Mouse (Mus musculus): ENCODE measurements around the gene Maml2. TPM values are rescaled to one million over a fixed set of nuclear protein-coding genes. Genes with fewer than 3 reads are reported as not detected.

Maml2 gene
- polyA plus RNA-seq, 1 experiment from 2014 or later, result 12.5 TPM

DNA sequence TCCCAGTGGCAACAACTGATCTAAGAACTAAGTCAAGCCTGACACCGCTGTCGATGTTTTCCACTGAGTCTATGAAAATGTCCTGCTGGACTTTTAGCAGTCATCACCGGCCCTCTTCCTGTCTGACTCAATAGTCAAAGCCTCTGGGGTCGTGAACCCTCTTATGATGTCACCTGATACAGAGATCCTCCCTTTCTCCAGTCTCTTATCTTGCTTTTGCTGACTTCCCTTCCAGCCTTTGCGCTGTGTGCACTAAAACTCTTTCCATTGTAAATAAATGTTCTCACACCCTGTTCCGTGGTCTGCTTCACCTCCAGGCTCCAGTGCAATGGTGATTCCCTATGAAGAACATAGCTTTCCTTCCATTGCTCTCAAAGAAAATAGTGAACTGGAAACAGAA is 132.5 kb downstream of the Maml2 start:
- Histone ChIP-seq H3K27ac (no peak overlapping the region), H3K4me1 (replicated peaks) (peaks cover 43% of the 10 kb centered on the region), H3K9ac (replicated peaks) (no peak overlapping the region), H3K36me3 (no peaks in the 10 kb centered on the region), H3K9me3 (no peaks in the 10 kb centered on the region), H3K4me2 (no peak overlapping the region), H3K27me3 (no peaks in the 10 kb centered on the region), H3K4me3 (replicated peaks) (no peak overlapping the region)
- no peak for ATAC-seq (ENCODE audit: insufficient number of reproducible peaks, insufficient read depth, low FRiP score, low TSS enrichment, low read depth)
- WGBS, result 79% methylated on average over 6 of the region's 6 CpGs

DNA sequence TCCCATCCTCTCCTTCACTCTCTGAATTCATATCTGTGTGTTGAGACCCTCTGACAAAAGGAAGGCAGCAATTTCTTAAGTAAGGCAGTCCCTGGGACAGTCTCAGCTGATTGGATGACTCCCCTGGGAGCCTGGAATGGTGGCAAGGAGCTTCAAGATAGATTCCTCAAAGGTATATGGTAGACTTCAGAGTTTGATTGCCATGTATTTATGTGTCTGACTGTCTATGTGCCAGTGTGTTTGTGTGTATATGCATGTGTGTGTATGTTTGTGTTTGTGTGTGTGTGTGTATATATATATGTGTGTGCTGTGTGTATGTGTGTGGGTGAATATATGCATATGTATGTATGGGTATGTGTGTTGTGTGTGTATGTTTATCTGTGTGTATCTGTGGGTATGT is 133.0 kb downstream of the Maml2 start:
- H3K4me1 ChIP-seq (replicated peaks), result peaks cover 42% of the 10 kb centered on the region
- no peak overlapping the region for H3K27ac ChIP-seq
- H3K36me3 ChIP-seq, result no peaks in the 10 kb centered on the region
- H3K4me3 ChIP-seq (replicated peaks), result no peak overlapping the region
- no peaks in the 10 kb centered on the region for H3K27me3 ChIP-seq
- H3K9ac ChIP-seq (replicated peaks), result no peak overlapping the region
- no peaks in the 10 kb centered on the region for H3K9me3 ChIP-seq
- no peak for ATAC-seq (ENCODE audit: insufficient number of reproducible peaks, insufficient read depth, low FRiP score, low TSS enrichment, low read depth)
- no peak overlapping the region for H3K4me2 ChIP-seq

DNA sequence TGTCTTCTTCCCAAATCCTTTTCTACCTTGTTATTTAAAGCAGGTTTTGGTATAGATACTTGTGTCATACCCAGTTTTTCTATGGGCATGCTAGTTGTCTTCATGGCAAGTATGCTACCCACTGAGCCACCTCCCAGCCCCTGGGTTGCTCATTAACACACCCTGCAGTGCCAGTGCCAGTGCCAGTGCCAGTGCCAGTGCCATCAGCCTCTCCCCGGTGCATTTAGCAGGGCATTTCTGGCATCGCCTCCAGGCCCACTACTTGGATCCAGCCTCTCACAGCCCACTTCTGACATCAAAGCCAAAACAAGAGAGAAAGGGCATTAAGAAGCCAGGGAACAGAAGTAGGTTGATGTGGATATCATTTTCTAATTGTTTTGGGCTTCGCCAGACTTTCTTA is 133.9 kb downstream of the Maml2 start:
- H3K4me2 ChIP-seq, result no peak overlapping the region
- H3K36me3 ChIP-seq, result no peaks in the 10 kb centered on the region
- WGBS, result 88% methylated on average over 3 of the region's 3 CpGs
- H3K9ac ChIP-seq (replicated peaks), result no peak overlapping the region
- no peak overlapping the region for H3K27ac ChIP-seq
- peaks cover 39% of the 10 kb centered on the region for H3K4me1 ChIP-seq (replicated peaks)
- H3K9me3 ChIP-seq, result no peaks in the 10 kb centered on the region
- H3K4me3 ChIP-seq (replicated peaks), result no peak overlapping the region
- no peak for ATAC-seq (ENCODE audit: insufficient number of reproducible peaks, insufficient read depth, low FRiP score, low TSS enrichment, low read depth)
- H3K27me3 ChIP-seq, result no peaks in the 10 kb centered on the region

DNA sequence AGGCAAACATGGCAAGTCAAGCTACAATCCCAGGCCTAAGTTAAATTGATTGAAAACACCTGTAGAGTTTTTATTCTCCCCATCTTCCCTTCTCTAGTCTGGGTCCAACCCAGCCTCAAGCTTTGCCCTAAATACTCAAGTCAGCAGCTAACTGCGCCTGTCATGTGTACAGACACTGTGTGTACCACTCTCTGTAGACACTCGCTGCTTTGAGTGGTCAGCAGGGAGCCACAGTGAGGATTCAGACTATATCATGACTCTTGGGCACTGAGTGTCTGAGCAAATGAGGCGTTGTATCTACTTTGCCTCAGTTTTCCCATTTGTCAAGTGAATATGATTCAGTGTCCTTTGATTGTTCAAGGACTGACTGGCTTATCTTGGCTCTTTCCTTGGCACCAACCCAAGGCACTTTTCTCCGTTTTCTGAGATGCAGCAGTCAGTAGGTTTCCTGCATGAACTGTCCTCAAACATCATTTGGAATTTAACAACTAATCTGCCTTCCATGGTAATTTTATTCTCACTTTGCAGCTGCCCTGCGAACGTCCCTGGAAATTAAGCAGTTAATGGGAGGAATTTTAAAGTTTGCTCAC is 135.8 kb downstream of the Maml2 start:
- ATAC-seq (ENCODE audit: insufficient number of reproducible peaks, insufficient read depth, low FRiP score, low TSS enrichment, low read depth), result no peak
- H3K4me1 ChIP-seq (replicated peaks), result peaks cover 32% of the 10 kb centered on the region
- H3K9me3 ChIP-seq, result no peaks in the 10 kb centered on the region
- no peak overlapping the region for H3K4me2 ChIP-seq
- H3K9ac ChIP-seq (replicated peaks), result no peak overlapping the region
- H3K36me3 ChIP-seq, result no peaks in the 10 kb centered on the region
- WGBS, result 83% methylated on average over 6 of the region's 6 CpGs
- H3K27me3 ChIP-seq, result no peaks in the 10 kb centered on the region
- H3K4me3 ChIP-seq (replicated peaks), result no peak overlapping the region
- H3K27ac ChIP-seq, result no peak overlapping the region

DNA sequence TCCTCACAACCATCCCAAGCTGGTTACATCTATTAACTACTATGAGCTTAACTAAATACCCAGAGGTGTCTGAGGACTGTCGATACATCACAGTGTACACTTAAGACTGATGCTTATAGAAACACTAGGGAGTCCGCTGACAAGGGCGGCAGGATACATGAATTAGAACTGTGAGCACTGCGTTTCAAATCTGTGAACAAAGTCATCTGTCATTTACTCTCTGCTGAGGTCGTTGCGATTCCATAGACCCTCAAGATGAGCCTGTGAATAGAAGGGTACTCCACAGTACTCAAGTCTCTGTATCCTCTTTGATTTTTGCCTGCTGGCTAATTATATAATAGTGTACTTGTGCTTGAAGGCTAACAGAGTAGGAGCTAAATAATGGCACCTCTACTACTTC is 143.2 kb downstream of the Maml2 start:
- no peaks in the 10 kb centered on the region for H3K9me3 ChIP-seq
- 89% methylated on average over 6 of the region's 6 CpGs for WGBS
- no peak overlapping the region for H3K9ac ChIP-seq (replicated peaks)
- no peaks in the 10 kb centered on the region for H3K27me3 ChIP-seq
- no peaks in the 10 kb centered on the region for H3K36me3 ChIP-seq
- H3K4me3 ChIP-seq (replicated peaks), result no peak overlapping the region
- H3K27ac ChIP-seq, result no peak overlapping the region
- peaks cover 5% of the 10 kb centered on the region for H3K4me1 ChIP-seq (replicated peaks)
- ATAC-seq (ENCODE audit: insufficient number of reproducible peaks, insufficient read depth, low FRiP score, low TSS enrichment, low read depth), result no peak
- no peak overlapping the region for H3K4me2 ChIP-seq

DNA sequence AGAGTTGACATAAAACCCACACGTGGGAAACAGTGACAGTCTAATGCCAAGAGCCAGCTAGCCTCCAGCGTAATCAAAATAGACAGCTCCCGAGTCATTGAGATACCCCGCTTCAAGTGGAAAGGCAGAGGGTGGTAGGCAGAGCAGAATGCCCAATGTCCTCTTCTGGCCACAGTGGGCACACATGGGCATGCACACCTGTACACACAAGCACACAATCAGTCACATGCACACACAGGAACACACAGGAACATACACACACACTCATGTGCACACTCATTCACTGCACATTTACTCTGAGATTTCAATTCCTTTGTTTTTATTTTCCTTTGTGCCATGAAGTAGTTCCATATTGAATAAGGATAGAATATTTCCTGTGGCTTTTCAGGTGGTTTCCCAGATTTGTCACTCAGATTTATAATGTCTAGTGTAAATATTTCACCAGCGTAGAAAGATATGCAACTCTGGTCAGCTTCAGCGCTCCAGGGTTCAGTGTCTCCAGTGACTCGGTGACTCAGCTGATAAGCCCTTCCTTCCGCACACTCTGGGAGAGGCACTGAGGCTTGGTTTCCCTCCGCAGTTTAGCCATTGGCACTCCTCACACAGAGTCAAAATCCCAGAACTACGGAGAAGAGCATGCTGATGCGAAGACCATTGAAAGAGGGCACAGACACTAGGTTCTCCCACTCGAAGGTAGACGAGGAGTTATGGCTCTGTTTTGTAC is 144.4 kb downstream of the Maml2 start:
- H3K4me2 ChIP-seq, result no peak overlapping the region
- no peak overlapping the region for H3K9ac ChIP-seq (replicated peaks)
- no peaks in the 10 kb centered on the region for H3K36me3 ChIP-seq
- H3K27ac ChIP-seq, result no peak overlapping the region
- ATAC-seq (ENCODE audit: insufficient number of reproducible peaks, insufficient read depth, low FRiP score, low TSS enrichment, low read depth), result no peak
- 87% methylated on average over 13 of the region's 13 CpGs for WGBS
- no peaks in the 10 kb centered on the region for H3K9me3 ChIP-seq
- H3K4me1 ChIP-seq (replicated peaks), result no peaks in the 10 kb centered on the region
- H3K4me3 ChIP-seq (replicated peaks), result no peak overlapping the region
- H3K27me3 ChIP-seq, result no peaks in the 10 kb centered on the region

DNA sequence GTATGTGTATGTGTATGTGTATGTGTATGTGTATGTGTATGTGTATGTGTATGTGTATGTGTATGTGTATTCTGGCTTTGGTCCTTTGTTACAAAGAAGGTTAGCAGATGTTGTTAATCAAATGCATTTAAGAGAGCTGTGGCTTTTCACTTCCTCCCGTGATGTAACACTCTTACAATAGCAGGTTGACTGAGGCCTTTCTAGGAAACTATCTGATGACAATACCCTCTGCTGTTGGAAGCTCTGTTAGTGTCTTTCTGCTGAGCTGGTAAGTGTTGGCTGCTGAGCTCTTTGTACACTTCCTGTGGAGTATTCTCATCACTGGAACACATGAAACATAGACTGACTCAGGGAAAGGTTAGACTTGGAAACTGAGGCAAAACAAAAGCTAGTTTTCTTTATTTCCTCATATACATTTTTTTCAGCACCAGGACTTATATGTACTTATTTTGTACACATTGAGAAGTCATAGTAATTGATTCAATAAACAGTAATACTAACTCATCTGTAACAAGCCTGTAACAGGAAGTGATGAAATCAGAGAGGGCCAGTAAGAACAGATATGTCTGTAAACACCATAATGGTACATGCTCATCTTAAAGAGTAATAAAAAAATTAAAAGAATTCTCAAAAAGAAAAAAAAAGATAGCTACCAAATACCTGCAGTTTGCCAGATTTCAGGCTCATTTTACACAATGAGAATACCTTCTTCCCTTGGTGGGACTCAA is 145.9 kb downstream of the Maml2 start:
- Histone ChIP-seq H3K4me2 (no peak overlapping the region), H3K4me3 (replicated peaks) (no peak overlapping the region), H3K4me1 (replicated peaks) (peaks cover 3% of the 10 kb centered on the region; the same call in 1 of the 2 replicates), H3K9ac (replicated peaks) (no peak overlapping the region), H3K9me3 (no peaks in the 10 kb centered on the region), H3K27me3 (no peaks in the 10 kb centered on the region), H3K36me3 (no peaks in the 10 kb centered on the region), H3K27ac (no peak overlapping the region)
- 42% methylated on average over 1 of the region's 1 CpGs for WGBS
- no peak for ATAC-seq (ENCODE audit: insufficient number of reproducible peaks, insufficient read depth, low FRiP score, low TSS enrichment, low read depth)

DNA sequence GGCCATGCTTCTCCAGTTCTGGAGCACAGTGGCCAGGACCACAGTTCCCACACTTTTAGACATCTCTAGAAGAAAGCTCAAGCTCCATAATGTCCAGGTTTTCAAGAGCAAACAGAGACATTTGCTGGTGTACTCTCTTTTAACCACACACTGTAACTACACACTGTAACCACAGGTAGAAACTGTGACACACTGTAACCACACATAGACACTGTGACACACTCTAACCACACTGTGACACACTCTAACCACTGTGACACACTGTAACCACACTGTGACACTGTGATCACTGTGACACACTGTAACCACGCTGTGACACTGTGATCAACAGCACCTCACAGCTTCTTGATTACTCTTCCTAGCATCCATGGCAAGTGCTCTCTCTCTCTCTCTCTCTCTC is 148.5 kb downstream of the Maml2 start:
- no peaks in the 10 kb centered on the region for H3K36me3 ChIP-seq
- H3K27me3 ChIP-seq, result no peaks in the 10 kb centered on the region
- no peak for ATAC-seq (ENCODE audit: insufficient number of reproducible peaks, insufficient read depth, low FRiP score, low TSS enrichment, low read depth)
- 80% methylated on average over 1 of the region's 1 CpGs for WGBS
- H3K9me3 ChIP-seq, result no peaks in the 10 kb centered on the region
- peaks cover 10% of the 10 kb centered on the region; the same call in 1 of the 2 replicates for H3K4me1 ChIP-seq (replicated peaks)
- H3K27ac ChIP-seq, result no peak overlapping the region
- H3K9ac ChIP-seq (replicated peaks), result no peak overlapping the region
- H3K4me2 ChIP-seq, result no peak overlapping the region
- no peak overlapping the region for H3K4me3 ChIP-seq (replicated peaks)

DNA sequence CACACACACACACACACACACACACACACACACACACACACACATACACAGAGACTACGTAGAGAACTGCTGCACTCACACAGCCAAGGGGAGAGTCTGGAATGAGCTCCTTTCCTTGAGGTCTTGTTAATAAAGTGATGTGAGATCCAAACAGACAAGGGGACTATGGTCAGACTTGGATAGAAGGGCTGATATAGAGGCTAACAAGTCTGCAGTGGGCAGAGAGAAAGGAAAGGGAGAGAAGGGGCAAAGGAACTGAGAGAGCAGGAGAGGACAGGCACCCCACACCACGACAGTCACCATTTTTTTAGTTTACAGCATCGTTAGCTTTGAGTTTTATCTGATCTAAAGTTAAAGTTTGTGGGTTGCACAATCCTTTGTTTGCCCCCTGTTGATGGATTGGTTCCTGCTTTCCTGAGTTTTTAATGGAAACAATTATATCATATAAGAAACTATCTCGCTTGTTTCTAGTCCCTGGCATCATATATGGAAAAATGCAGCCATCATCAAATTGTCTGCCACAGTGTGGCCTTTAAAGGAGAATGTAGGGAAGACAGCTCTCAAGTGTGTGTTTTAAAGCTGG is 149.0 kb downstream of the Maml2 start, which contains the start of gene Gm17571:
Gm17571 (minus strand) TSS at position 51 of the 583 bp plus-strand sequence.
- peaks cover 10% of the 10 kb centered on the region; the same call in 1 of the 2 replicates for H3K4me1 ChIP-seq (replicated peaks)
- H3K27me3 ChIP-seq, result no peaks in the 10 kb centered on the region
- no peak within 1 kb of the TSS for H3K4me3 ChIP-seq (replicated peaks)
- H3K36me3 ChIP-seq, result no peaks in the 10 kb centered on the region
- no peaks in the 10 kb centered on the region for H3K9me3 ChIP-seq
- no peak within 1 kb of the TSS for H3K27ac ChIP-seq
- no peak within 1 kb of the TSS for H3K9ac ChIP-seq (replicated peaks)
- no peak for ATAC-seq (ENCODE audit: insufficient number of reproducible peaks, insufficient read depth, low FRiP score, low TSS enrichment, low read depth)
- H3K4me2 ChIP-seq, result no peak within 1 kb of the TSS
- 68% methylated on average over 4 of the region's 4 CpGs for WGBS

DNA sequence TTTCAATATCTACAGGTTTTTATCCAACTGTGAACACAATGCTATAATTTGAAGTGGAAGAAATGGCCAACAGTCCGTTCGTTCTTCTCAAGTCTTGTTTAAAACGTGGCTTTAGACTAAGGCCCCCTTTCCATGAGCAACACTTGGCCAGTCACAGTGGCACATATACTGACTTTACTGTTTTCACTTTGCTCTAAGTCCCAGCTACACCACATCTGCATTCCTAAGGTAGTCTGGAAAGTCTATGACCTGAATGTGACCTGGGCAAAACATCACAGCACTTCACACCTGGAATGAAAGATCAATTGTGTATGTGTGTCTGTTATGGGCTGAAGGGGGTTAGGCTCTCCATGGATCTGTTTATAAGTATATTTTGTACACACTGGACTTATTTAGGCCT is 151.0 kb downstream of the Maml2 start:
- Histone ChIP-seq H3K27ac (peak overlapping the region; percentile 76; the same call in 1 of the 2 replicates), H3K4me2 (no peak overlapping the region), H3K4me3 (replicated peaks) (no peak overlapping the region), H3K9me3 (no peaks in the 10 kb centered on the region), H3K9ac (replicated peaks) (no peak overlapping the region), H3K36me3 (no peaks in the 10 kb centered on the region), H3K27me3 (no peaks in the 10 kb centered on the region), H3K4me1 (replicated peaks) (peaks cover 10% of the 10 kb centered on the region; the same call in 1 of the 2 replicates)
- ATAC-seq (ENCODE audit: insufficient number of reproducible peaks, insufficient read depth, low FRiP score, low TSS enrichment, low read depth), result 0 out of 2 replicates have a peak, but pooled peaks have one; percentile 59
- WGBS, result 70% methylated on average over 3 of the region's 3 CpGs

DNA sequence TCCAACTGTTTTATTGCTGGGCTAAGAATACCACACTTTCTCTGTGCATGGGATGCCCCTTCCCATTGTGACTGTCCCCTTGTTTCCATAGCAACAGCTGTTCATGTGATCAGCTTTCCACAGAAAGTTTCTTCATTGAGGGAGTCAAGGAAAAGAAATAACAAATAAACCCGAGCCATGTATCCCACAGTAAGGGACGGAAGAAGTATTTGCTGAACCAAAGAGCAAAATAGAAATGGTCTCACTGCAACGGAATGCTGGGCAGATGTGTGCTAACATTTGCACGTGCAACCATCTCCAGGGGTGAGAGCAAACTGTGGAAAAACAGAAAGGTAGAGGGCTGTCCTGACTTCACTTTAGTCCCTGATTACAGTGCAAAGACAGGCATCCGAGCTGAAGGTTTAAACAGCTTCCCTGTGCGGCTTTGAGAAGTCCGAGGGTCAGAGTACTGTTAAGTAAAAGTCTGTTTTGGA is 156.9 kb downstream of the Maml2 start:
- peak overlapping the region; percentile 4; the same call in 1 of the 2 replicates for H3K4me2 ChIP-seq
- ATAC-seq (ENCODE audit: insufficient number of reproducible peaks, insufficient read depth, low FRiP score, low TSS enrichment, low read depth), result peak; percentile 37; the same call in 1 of the 2 replicates

More for the DNA sequence above, 156.9 kb downstream of the Maml2 start:
- Histone ChIP-seq H3K4me1 (replicated peaks) (peaks cover 20% of the 10 kb centered on the region), H3K36me3 (no peaks in the 10 kb centered on the region), H3K9me3 (no peaks in the 10 kb centered on the region), H3K27ac (peak overlapping the region; percentile 68), H3K4me3 (replicated peaks) (no peak overlapping the region), H3K9ac (replicated peaks) (no peak overlapping the region), H3K27me3 (no peaks in the 10 kb centered on the region)
- WGBS, result 47% methylated on average over 7 of the region's 7 CpGs

Measured in limb, embryonic 12.5 days (tissue).